Mouse (Mus musculus) thymus, adult 2 months (tissue): ENCODE results near the gene Ccdc137.

ENCODE experiments used
- CTCF ChIP-seq: fragments of 200-500 bp; IDR thresholded peaks from 2 replicates; pipeline ENCODE4 v1.5.1; 2012; ENCODE audit warnings: mild to moderate bottlenecking, control low read depth, low read length, moderate library complexity, borderline replicate concordance; ENCODE audit not compliant: control insufficient read depth, poor library complexity, insufficient read depth; ENCODE audit errors: extremely low read depth
- POLR2A ChIP-seq: fragments of 200-500 bp; IDR thresholded peaks from 2 replicates; pipeline ENCODE4 v1.6.1; 2012; ENCODE audit warnings: mild to moderate bottlenecking, low read length, control low read depth, moderate library complexity; ENCODE audit not compliant: control insufficient read depth, poor library complexity, insufficient read depth; ENCODE audit errors: extremely low read depth

GRCm38 (mm10) chr11:120493351-120493750, 35.4 kb downstream of the Ccdc137 start:
- TF ChIP-seq CTCF (no peak), POLR2A (no peak)
